Mouse (Mus musculus): ENCODE results near the gene Ascl4.

DNA sequence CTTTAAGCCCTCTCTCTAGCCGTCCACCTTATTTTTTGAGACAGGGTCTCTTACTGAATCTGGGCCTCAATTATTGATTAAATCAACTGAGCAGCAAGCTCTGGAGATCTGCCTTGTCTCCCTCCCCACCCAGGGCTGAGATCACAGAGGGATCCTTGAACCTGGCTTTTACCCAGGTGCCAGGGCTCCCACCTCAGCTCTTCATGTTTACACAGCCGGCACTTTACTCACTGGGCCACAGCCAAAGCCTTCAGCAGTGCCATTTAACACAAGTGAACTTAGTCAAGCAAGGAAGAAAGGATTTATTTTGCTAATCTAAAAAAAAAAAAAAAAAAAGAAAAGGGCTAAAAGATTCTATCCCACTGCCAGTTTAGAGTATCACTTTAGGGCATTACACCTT lies 26.9 kb downstream of the Ascl4 start:
- TF ChIP-seq CTCF (IDR thresholded peaks at IDR 0.05; ENCODE audit: borderline replicate concordance, control insufficient read depth, extremely low read depth, insufficient read depth, low read length, poor library complexity), result no peak
- TF ChIP-seq POLR2A (IDR thresholded peaks at IDR 0.05; ENCODE audit: control insufficient read depth, extremely low read depth, insufficient read depth, low read length, poor library complexity), result no peak

Data from thymus, adult 2 months (tissue).